Mouse (Mus musculus): Measurements from ENCODE around the gene Zmynd10. TPM values are rescaled to one million over a fixed set of nuclear protein-coding genes. Genes with fewer than 3 reads are reported as not detected.
"Not testable (repeated sequence)": the region's sequence is repeated elsewhere in the genome, so short reads cannot be mapped to it uniquely, and the experiment has no call there.

The Zmynd10 gene
- polyA plus RNA-seq, 1 experiment from 2014 or later, result 2.2 TPM

GRCm38 (mm10) chr9:107572327-107572662 lies 25.2 kb downstream of the Zmynd10 start:
- ATAC-seq, result no peak
- Histone ChIP-seq H3K4me1 (replicated peaks; ENCODE audit: control insufficient read depth, insufficient read depth, low read length) (peaks cover 41% of the 10 kb centered on the region), H3K9ac (replicated peaks; ENCODE audit: low read depth, low read length) (no peak overlapping the region), H3K4me2 (ENCODE audit: low read length) (no peak overlapping the region), H3K36me3 (ENCODE audit: control insufficient read depth, insufficient read depth) (peaks cover 27% of the 10 kb centered on the region), H3K9me3 (ENCODE audit: control insufficient read depth, low read length) (no peaks in the 10 kb centered on the region), H3K27me3 (replicated peaks; ENCODE audit: control insufficient read depth, insufficient read depth, low read length) (no peaks in the 10 kb centered on the region), H3K27ac (ENCODE audit: low read length) (no peak overlapping the region), H3K4me3 (replicated peaks; ENCODE audit: low read length) (no peak overlapping the region)
- WGBS, result 92% methylated on average over 2 of the region's 2 CpGs

- H3K4me3 ChIP-seq (replicated peaks; ENCODE audit: low read length); H3K9me3 ChIP-seq (ENCODE audit: control insufficient read depth, low read length); H3K9ac ChIP-seq (replicated peaks; ENCODE audit: low read depth, low read length); ATAC-seq; H3K27ac ChIP-seq (ENCODE audit: low read length); H3K4me2 ChIP-seq (ENCODE audit: low read length); H3K27me3 ChIP-seq (replicated peaks; ENCODE audit: control insufficient read depth, insufficient read depth, low read length): not testable (repeated sequence)
- peaks cover 32% of the 10 kb centered on the region for H3K4me1 ChIP-seq (replicated peaks; ENCODE audit: control insufficient read depth, insufficient read depth, low read length)
- WGBS, result 80% methylated on average over 6 of the region's 6 CpGs
- peaks cover 27% of the 10 kb centered on the region for H3K36me3 ChIP-seq (ENCODE audit: control insufficient read depth, insufficient read depth)
These were observed 26.7 kb downstream of the Zmynd10 start for GRCm38 (mm10) chr9:107573774-107574173.

DNA sequence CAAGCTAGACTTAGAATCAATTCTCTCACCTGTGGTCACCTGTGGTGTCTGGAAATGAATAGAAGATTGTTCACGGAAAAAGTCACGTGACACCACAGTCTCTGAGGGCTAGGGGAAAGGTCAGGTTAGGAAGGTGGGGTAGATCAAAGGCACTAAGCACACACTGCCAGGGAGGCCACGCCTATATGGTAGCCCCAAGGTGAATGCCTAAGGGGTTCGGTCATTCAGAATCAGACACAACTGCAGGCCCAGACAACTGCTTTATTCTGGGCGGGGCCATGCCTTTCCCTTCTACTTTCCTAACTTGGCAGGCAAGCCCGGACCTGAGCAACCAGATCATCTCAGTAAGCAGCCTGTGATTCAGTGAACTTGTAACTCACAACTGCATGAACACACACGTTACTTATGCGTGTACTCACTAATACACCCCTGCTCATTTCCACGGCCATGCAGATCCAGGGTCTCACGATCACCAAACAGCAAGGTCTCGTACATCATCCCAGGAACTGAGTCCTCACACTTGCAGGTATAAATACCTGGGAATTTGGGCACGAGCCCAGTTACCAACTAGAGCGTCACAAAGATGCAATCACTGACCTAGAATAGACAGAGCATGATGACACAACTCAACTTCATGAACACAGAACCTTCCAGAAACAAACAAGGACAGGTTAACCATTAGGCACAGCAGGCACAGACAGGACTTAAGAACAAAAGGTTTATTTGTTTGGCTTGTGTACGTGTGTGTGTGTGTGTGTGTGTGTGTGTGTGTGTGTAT lies 28.7 kb downstream of the Zmynd10 start:
- no peaks in the 10 kb centered on the region for H3K9me3 ChIP-seq (ENCODE audit: control insufficient read depth, low read length)
- no peak overlapping the region for H3K9ac ChIP-seq (replicated peaks; ENCODE audit: low read depth, low read length)
- peaks cover 27% of the 10 kb centered on the region for H3K36me3 ChIP-seq (ENCODE audit: control insufficient read depth, insufficient read depth)
- no peak overlapping the region for H3K27ac ChIP-seq (ENCODE audit: low read length)
- H3K4me1 ChIP-seq (replicated peaks; ENCODE audit: control insufficient read depth, insufficient read depth, low read length), result peaks cover 35% of the 10 kb centered on the region
- no peak overlapping the region for H3K4me3 ChIP-seq (replicated peaks; ENCODE audit: low read length)
- no peak overlapping the region for H3K4me2 ChIP-seq (ENCODE audit: low read length)
- WGBS, result 88% methylated on average over 14 of the region's 14 CpGs
- H3K27me3 ChIP-seq (replicated peaks; ENCODE audit: control insufficient read depth, insufficient read depth, low read length), result no peaks in the 10 kb centered on the region
- no peak for ATAC-seq

DNA sequence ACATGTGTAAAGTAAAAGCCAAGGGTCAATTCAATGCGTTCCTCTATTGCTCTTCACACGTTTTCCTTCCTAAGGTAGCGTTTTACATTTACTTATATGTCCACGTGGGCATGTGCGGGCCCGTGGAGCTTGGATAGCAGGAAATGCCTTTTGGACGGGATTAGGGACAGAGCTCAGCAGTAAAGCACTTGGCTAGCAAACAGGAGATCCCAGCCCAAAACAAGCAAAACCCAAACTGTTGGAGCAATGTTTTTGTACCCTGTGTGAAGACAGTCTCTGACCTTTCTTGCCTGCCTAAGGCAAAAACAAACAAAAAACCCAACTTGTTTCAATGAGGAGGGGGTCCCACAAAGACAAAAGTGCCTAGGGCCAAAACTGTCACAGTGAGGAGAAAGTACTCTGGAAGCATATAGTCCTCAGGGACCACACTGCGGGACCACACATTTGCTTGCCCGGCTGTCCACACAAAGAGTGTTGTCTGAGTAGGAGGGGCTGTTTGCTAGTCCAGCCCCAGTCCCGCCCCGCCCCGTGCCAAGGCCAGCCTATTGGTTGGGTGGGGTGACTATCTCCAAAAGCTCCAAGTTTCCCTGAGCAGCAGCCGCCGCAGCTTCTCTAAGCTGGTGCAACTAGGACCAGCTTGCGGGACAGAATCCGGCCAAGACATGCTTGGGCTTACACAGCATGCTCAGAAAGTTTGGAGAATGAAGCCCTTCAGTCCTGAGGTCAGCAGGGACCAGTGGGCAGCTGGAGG lies 29.4 kb downstream of the Zmynd10 start, which contains the start of gene Hyal1:
Hyal1 (plus strand) TSS at position 571 of the 751 bp plus-strand sequence.
- H3K27ac ChIP-seq (ENCODE audit: low read length), result 0 out of 2 replicates have a peak within 1 kb of the TSS, but pooled peaks have one; percentile 16
- H3K27me3 ChIP-seq (replicated peaks; ENCODE audit: control insufficient read depth, insufficient read depth, low read length), result no peaks in the 10 kb centered on the region
- 26% methylated on average over 16 of the region's 16 CpGs for WGBS
- H3K4me1 ChIP-seq (replicated peaks; ENCODE audit: control insufficient read depth, insufficient read depth, low read length), result peaks cover 34% of the 10 kb centered on the region
- peaks cover 27% of the 10 kb centered on the region for H3K36me3 ChIP-seq (ENCODE audit: control insufficient read depth, insufficient read depth)
- H3K9ac ChIP-seq (replicated peaks; ENCODE audit: low read depth, low read length), result 0 out of 2 replicates have a peak within 1 kb of the TSS, but pooled peaks have one; percentile 27
- H3K4me3 ChIP-seq (replicated peaks; ENCODE audit: low read length), result peak within 1 kb of the TSS; percentile 17
- H3K9me3 ChIP-seq (ENCODE audit: control insufficient read depth, low read length), result no peaks in the 10 kb centered on the region
- peak within 1 kb of the TSS; percentile 32; the same call in 1 of the 2 replicates for H3K4me2 ChIP-seq (ENCODE audit: low read length)
- peak; percentile 63 for ATAC-seq

DNA sequence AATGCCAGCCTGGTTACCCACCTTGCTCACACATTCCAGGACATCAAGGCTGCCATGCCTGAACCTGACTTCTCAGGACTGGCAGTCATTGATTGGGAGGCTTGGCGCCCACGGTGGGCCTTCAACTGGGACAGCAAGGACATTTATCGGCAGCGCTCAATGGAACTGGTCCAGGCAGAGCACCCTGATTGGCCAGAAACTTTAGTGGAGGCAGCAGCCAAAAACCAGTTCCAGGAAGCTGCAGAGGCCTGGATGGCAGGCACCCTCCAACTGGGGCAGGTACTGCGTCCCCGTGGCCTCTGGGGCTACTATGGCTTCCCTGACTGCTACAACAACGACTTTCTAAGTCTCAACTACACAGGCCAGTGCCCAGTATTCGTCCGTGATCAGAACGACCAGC lies 30.8 kb downstream of the Zmynd10 start:
- H3K4me3 ChIP-seq (replicated peaks; ENCODE audit: low read length), result no peak overlapping the region
- peaks cover 14% of the 10 kb centered on the region; the same call in 1 of the 2 replicates for H3K36me3 ChIP-seq (ENCODE audit: control insufficient read depth, insufficient read depth)
- no peak for ATAC-seq
- H3K27ac ChIP-seq (ENCODE audit: low read length), result no peak overlapping the region
- no peak overlapping the region for H3K4me2 ChIP-seq (ENCODE audit: low read length)
- no peaks in the 10 kb centered on the region for H3K9me3 ChIP-seq (ENCODE audit: control insufficient read depth, low read length)
- no peak overlapping the region for H3K9ac ChIP-seq (replicated peaks; ENCODE audit: low read depth, low read length)
- peaks cover 29% of the 10 kb centered on the region for H3K4me1 ChIP-seq (replicated peaks; ENCODE audit: control insufficient read depth, insufficient read depth, low read length)
- 90% methylated on average over 10 of the region's 10 CpGs for WGBS
- no peaks in the 10 kb centered on the region for H3K27me3 ChIP-seq (replicated peaks; ENCODE audit: control insufficient read depth, insufficient read depth, low read length)

- Histone ChIP-seq H3K9me3 (ENCODE audit: control insufficient read depth, low read length) (no peaks in the 10 kb centered on the region), H3K9ac (replicated peaks; ENCODE audit: low read depth, low read length) (no peak within 1 kb of the TSS), H3K27me3 (replicated peaks; ENCODE audit: control insufficient read depth, insufficient read depth, low read length) (no peaks in the 10 kb centered on the region), H3K36me3 (ENCODE audit: control insufficient read depth, insufficient read depth) (peaks cover 10% of the 10 kb centered on the region; the same call in 1 of the 2 replicates), H3K4me3 (replicated peaks; ENCODE audit: low read length) (no peak within 1 kb of the TSS), H3K4me2 (ENCODE audit: low read length) (no peak within 1 kb of the TSS), H3K27ac (ENCODE audit: low read length) (peak within 1 kb of the TSS; percentile 92), H3K4me1 (replicated peaks; ENCODE audit: control insufficient read depth, insufficient read depth, low read length) (peaks cover 29% of the 10 kb centered on the region)
- 88% methylated on average over 3 of the region's 3 CpGs for WGBS
- no peak for ATAC-seq
These were observed 31.5 kb downstream of the Zmynd10 start, which contains the start of gene Naa80 for GRCm38 (mm10) chr9:107578587-107578986. TSS of gene Naa80 (plus strand) at chr9:107578887.

DNA sequence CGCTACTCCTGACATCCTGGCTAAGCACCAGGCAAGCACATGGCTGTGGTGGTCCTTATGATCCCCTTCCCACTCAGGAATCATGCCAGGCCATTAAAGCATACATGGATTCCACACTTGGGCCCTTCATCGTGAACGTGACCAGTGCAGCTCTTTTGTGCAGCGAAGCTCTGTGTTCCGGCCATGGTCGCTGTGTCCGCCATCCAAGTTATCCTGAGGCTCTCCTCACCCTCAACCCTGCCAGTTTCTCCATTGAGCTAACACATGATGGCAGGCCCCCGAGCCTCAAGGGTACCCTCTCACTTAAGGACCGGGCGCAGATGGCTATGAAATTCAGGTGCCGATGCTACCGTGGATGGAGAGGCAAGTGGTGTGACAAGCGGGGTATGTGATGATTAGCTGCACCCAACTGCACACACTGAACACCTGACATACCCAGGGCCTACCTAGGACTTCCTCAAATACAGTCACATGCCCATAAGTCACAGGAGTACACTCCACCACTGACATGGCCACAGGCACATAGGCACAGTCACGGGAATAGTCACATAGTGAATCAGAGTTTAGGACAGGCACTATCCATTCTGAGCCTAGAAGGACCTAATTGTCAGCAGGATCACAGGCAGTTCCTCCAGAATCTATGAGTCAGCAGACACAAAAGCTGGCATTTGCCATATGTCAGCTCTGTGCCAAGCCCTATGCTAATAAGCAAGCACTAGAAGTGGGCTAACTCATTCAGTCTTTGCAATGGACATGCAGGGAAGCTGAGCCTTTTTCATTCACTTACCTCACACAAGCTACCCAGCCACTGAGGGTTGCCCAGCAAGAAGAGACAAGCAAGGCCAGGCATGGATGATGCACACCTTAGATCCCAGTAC lies 32.2 kb downstream of the Zmynd10 start:
- Histone ChIP-seq H3K36me3 (ENCODE audit: control insufficient read depth, insufficient read depth) (peaks cover 8% of the 10 kb centered on the region; the same call in 1 of the 2 replicates), H3K9ac (replicated peaks; ENCODE audit: low read depth, low read length) (no peak overlapping the region), H3K4me3 (replicated peaks; ENCODE audit: low read length) (no peak overlapping the region), H3K27ac (ENCODE audit: low read length) (peak overlapping the region; percentile 92), H3K9me3 (ENCODE audit: control insufficient read depth, low read length) (no peaks in the 10 kb centered on the region), H3K4me2 (ENCODE audit: low read length) (no peak overlapping the region), H3K4me1 (replicated peaks; ENCODE audit: control insufficient read depth, insufficient read depth, low read length) (peaks cover 29% of the 10 kb centered on the region), H3K27me3 (replicated peaks; ENCODE audit: control insufficient read depth, insufficient read depth, low read length) (no peaks in the 10 kb centered on the region)
- 93% methylated on average over 14 of the region's 14 CpGs for WGBS
- no peak for ATAC-seq

- Histone ChIP-seq H3K27me3 (replicated peaks; ENCODE audit: control insufficient read depth, insufficient read depth, low read length) (no peaks in the 10 kb centered on the region), H3K9me3 (ENCODE audit: control insufficient read depth, low read length) (no peaks in the 10 kb centered on the region), H3K9ac (replicated peaks; ENCODE audit: low read depth, low read length) (peak within 1 kb of the TSS; percentile 84), H3K4me3 (replicated peaks; ENCODE audit: low read length) (peak within 1 kb of the TSS; percentile 74), H3K27ac (ENCODE audit: low read length) (peak within 1 kb of the TSS; percentile 92), H3K36me3 (ENCODE audit: control insufficient read depth, insufficient read depth) (no peaks in the 10 kb centered on the region), H3K4me1 (replicated peaks; ENCODE audit: control insufficient read depth, insufficient read depth, low read length) (peaks cover 29% of the 10 kb centered on the region), H3K4me2 (ENCODE audit: low read length) (peak within 1 kb of the TSS; percentile 99)
- ATAC-seq, result peak; percentile 86
- under 1% methylated on average over 32 of the region's 32 CpGs for WGBS
These were observed 33.6 kb downstream of the Zmynd10 start, which contains the start of gene Hyal3 for GRCm38 (mm10) chr9:107580501-107581317. TSS of gene Hyal3 (plus strand) at chr9:107580818.

Measured in forebrain, embryonic 16.5 days (tissue).